Mouse (Mus musculus): ENCODE measurements around the gene Gm11555.

GRCm38 (mm10) chr11:99620335-99620734 lies 29.7 kb downstream of the Gm11555 start, which contains the start of gene Gm11562:
- TF ChIP-seq CTCF (IDR thresholded peaks at IDR 0.05; ENCODE audit: extremely low read depth, insufficient read depth, low read length) = no peak
- no peak for TF ChIP-seq POLR2A (IDR thresholded peaks at IDR 0.05; ENCODE audit: extremely low read depth, insufficient read depth, low read length)

All from cortical plate, adult 2 months (tissue).